Mouse (Mus musculus) limb, embryonic 10.5 days (tissue): Measurements from ENCODE around the gene Fam98a. TPM values are rescaled to one million over a fixed set of nuclear protein-coding genes. Genes with fewer than 3 reads are reported as not detected.

ENCODE experiments used
- DNase-seq: peaks from one replicate; pipeline ENCODE4 v3.0.0-alpha.2; 2017; ENCODE audit warnings: low spot score
- H3K27ac ChIP-seq: fragments of 300-500 bp; sonication (generic); 2 replicates; pipeline ENCODE4 v1.5.1; 2016; ENCODE audit warnings: mild to moderate bottlenecking
- H3K27me3 ChIP-seq: fragments of 300-500 bp; sonication (generic); 2 replicates; pipeline ENCODE4 v1.6.1; 2016; ENCODE audit warnings: low read depth, mild to moderate bottlenecking; ENCODE audit not compliant: poor library complexity, severe bottlenecking
- H3K36me3 ChIP-seq: fragments of 300-500 bp; sonication (generic); 2 replicates; pipeline ENCODE4 v1.6.1; 2016; ENCODE audit warnings: mild to moderate bottlenecking, moderate library complexity
- H3K4me1 ChIP-seq: fragments of 300-500 bp; sonication (generic); 2 replicates; pipeline ENCODE4 v1.6.1; 2016
- H3K4me3 ChIP-seq: fragments of 300-500 bp; sonication (generic); 2 replicates; pipeline ENCODE4 v1.5.1; 2016; ENCODE audit warnings: mild to moderate bottlenecking, moderate library complexity
- H3K9me3 ChIP-seq: fragments of 300-500 bp; sonication (generic); replicated peaks from 2 replicates; pipeline ENCODE4 v1.6.1; 2016; ENCODE audit warnings: mild to moderate bottlenecking
- WGBS: fragments of 180-500 bp; shearing (Covaris S2); methylation state at CpG from one replicate; pipeline ENCODE4 v1.1.7; 2016; 5-methylcytosine and 5-hydroxymethylcytosine counted together
- polyA plus RNA-seq: library from polyadenylated mRNA; unstranded; fragments of >200 nt; fragmentation: Nextera tagmentation; extraction: Ambion mirVana; gene quantifications from 2 replicates; pipeline ENCODE4 v1.2.1, GENCODE M21; 2016

Gene Fam98a
- polyA plus RNA-seq, 1 experiment from 2014 or later: 24.5 TPM

GRCm38 (mm10) chr17:75516591-75516990 lies 35.2 kb downstream of the Fam98a start:
- H3K27me3 ChIP-seq: no peaks in the 10 kb centered on the region
- H3K36me3 ChIP-seq: no peaks in the 10 kb centered on the region
- no peaks in the 10 kb centered on the region for H3K4me1 ChIP-seq
- 59% methylated on average over 4 of the region's 4 CpGs for WGBS
- no peak for DNase-seq
- no peak overlapping the region for H3K27ac ChIP-seq
- H3K4me3 ChIP-seq: no peak overlapping the region
- no peaks in the 10 kb centered on the region for H3K9me3 ChIP-seq

GRCm38 (mm10) chr17:75509257-75509656 lies 42.5 kb downstream of the Fam98a start:
- no peak for DNase-seq
- Histone ChIP-seq H3K27ac (no peak overlapping the region), H3K4me3 (no peak overlapping the region), H3K36me3 (no peaks in the 10 kb centered on the region), H3K4me1 (no peaks in the 10 kb centered on the region), H3K27me3 (no peaks in the 10 kb centered on the region), H3K9me3 (no peaks in the 10 kb centered on the region)
- 95% methylated on average over 5 of the region's 5 CpGs for WGBS

GRCm38 (mm10) chr17:75506708-75507641 lies 44.8 kb downstream of the Fam98a start:
- WGBS: 88% methylated on average over 10 of the region's 10 CpGs
- no peak for DNase-seq
- Histone ChIP-seq H3K36me3 (no peaks in the 10 kb centered on the region), H3K27me3 (no peaks in the 10 kb centered on the region), H3K4me3 (no peak overlapping the region), H3K9me3 (no peaks in the 10 kb centered on the region), H3K27ac (no peak overlapping the region), H3K4me1 (no peaks in the 10 kb centered on the region)

- H3K36me3 ChIP-seq: no peaks in the 10 kb centered on the region
- H3K27ac ChIP-seq: no peak overlapping the region
- H3K4me3 ChIP-seq: no peak overlapping the region
- no peaks in the 10 kb centered on the region for H3K9me3 ChIP-seq
- no peaks in the 10 kb centered on the region for H3K4me1 ChIP-seq
- no peak for DNase-seq
- WGBS: 94% methylated on average over 10 of the region's 10 CpGs
- H3K27me3 ChIP-seq: no peaks in the 10 kb centered on the region
Observed at GRCm38 (mm10) chr17:75506097-75506675, 45.6 kb downstream of the Fam98a start.

- DNase-seq: no peak
- Histone ChIP-seq H3K27me3 (no peaks in the 10 kb centered on the region), H3K9me3 (no peaks in the 10 kb centered on the region), H3K36me3 (no peaks in the 10 kb centered on the region), H3K4me3 (no peak overlapping the region), H3K27ac (no peak overlapping the region), H3K4me1 (no peaks in the 10 kb centered on the region)
- WGBS: 96% methylated on average over 5 of the region's 5 CpGs
Observed at GRCm38 (mm10) chr17:75505053-75505452, 46.7 kb downstream of the Fam98a start.

GRCm38 (mm10) chr17:75503031-75503430 lies 48.7 kb downstream of the Fam98a start:
- no peak for DNase-seq
- no peaks in the 10 kb centered on the region for H3K9me3 ChIP-seq
- no peaks in the 10 kb centered on the region for H3K36me3 ChIP-seq
- H3K27me3 ChIP-seq: no peaks in the 10 kb centered on the region
- no peak overlapping the region for H3K4me3 ChIP-seq
- H3K4me1 ChIP-seq: no peaks in the 10 kb centered on the region
- no peak overlapping the region for H3K27ac ChIP-seq
- 88% methylated on average over 3 of the region's 3 CpGs for WGBS

- Histone ChIP-seq H3K9me3 (no peaks in the 10 kb centered on the region), H3K4me1 (no peaks in the 10 kb centered on the region), H3K27ac (no peak overlapping the region), H3K27me3 (no peaks in the 10 kb centered on the region), H3K36me3 (no peaks in the 10 kb centered on the region), H3K4me3 (no peak overlapping the region)
- DNase-seq: no peak
- 89% methylated on average over 6 of the region's 6 CpGs for WGBS
Observed at GRCm38 (mm10) chr17:75498241-75498651, 53.5 kb downstream of the Fam98a start.

- H3K4me1 ChIP-seq: no peaks in the 10 kb centered on the region
- no peak overlapping the region for H3K27ac ChIP-seq
- DNase-seq: no peak
- H3K9me3 ChIP-seq: no peaks in the 10 kb centered on the region
- no peak overlapping the region for H3K4me3 ChIP-seq
- no peaks in the 10 kb centered on the region for H3K27me3 ChIP-seq
- WGBS: 87% methylated on average over 4 of the region's 4 CpGs
- no peaks in the 10 kb centered on the region for H3K36me3 ChIP-seq
Observed at GRCm38 (mm10) chr17:75495213-75495612, 56.5 kb downstream of the Fam98a start.

Other genes starting within 250 kb of the Fam98a start
- gene Rasgrp3, start 116.0 kb downstream of the Fam98a start, polyA plus RNA-seq: 11.5 and 12.7 TPM in 2 replicates